Mouse (Mus musculus) liver, embryonic 14.5 days (tissue): ENCODE results near the gene Dip2c. TPM values are rescaled to one million over a fixed set of nuclear protein-coding genes. Genes with fewer than 3 reads are reported as not detected.

ENCODE experiments used
- ATAC-seq: fragments of 200-750 bp; cut with Nextera tagmentation; 2 replicates; pipeline ENCODE4 v1.8.0; 2017; ENCODE audit warnings: moderate number of reproducible peaks, mild to moderate bottlenecking, moderate library complexity; ENCODE audit not compliant: insufficient read depth
- DNase-seq, 3 experiments: peaks; one replicate each; pipeline ENCODE4 v3.0.0-alpha.2; 2012 to 2013; ENCODE audit warnings: low read depth in 3 of 3, low spot score in 3 of 3
- H3K27ac ChIP-seq: fragments of 300-500 bp; sonication (generic); 2 replicates; pipeline ENCODE4 v1.5.1; 2014; ENCODE audit warnings: moderate library complexity, mild to moderate bottlenecking, control low read depth, inconsistent platforms
- H3K27me3 ChIP-seq: fragments of 300-500 bp; sonication (generic); 2 replicates; pipeline ENCODE4 v1.6.1; 2014; ENCODE audit warnings: mild to moderate bottlenecking, low read length, moderate library complexity; ENCODE audit not compliant: control insufficient read depth, insufficient read depth
- H3K36me3 ChIP-seq: fragments of 300-500 bp; sonication (generic); replicated peaks from 2 replicates; pipeline ENCODE4 v1.6.1; 2014; ENCODE audit warnings: low read depth; ENCODE audit not compliant: control insufficient read depth, insufficient read depth
- H3K4me1 ChIP-seq, 2 experiments: fragments of 200-500 bp in 1 of 2; fragments of 300-500 bp in 1 of 2; sonication (generic) in 1 of 2; replicated peaks; 2 replicates each; pipeline ENCODE4 v1.6.1; 2012 to 2014; ENCODE audit warnings: antibody characterized with exemption in 1 of 2, inconsistent platforms in 1 of 2, low read length in 1 of 2; ENCODE audit not compliant: control insufficient read depth in 2 of 2, insufficient read depth in 2 of 2
- H3K4me2 ChIP-seq: fragments of 300-500 bp; sonication (generic); 2 replicates; pipeline ENCODE4 v1.6.1; 2014; ENCODE audit warnings: low read depth, mild to moderate bottlenecking, control low read depth, moderate library complexity
- H3K4me3 ChIP-seq, 2 experiments: fragments of 200-500 bp in 1 of 2; fragments of 300-500 bp in 1 of 2; sonication (generic) in 1 of 2; 2 replicates each; pipeline ENCODE4 v1.5.1; 2012 to 2014; ENCODE audit warnings: low read depth in 2 of 2, low read length in 2 of 2, mild to moderate bottlenecking in 2 of 2, control low read depth in 1 of 2, inconsistent platforms in 1 of 2, moderate library complexity in 1 of 2; ENCODE audit not compliant: insufficient read depth in 1 of 2
- H3K9ac ChIP-seq: fragments of 300-500 bp; sonication (generic); replicated peaks from 2 replicates; pipeline ENCODE4 v1.6.1; 2014; ENCODE audit warnings: mild to moderate bottlenecking, control low read depth, moderate library complexity
- H3K9me3 ChIP-seq: fragments of 300-500 bp; sonication (generic); 2 replicates; pipeline ENCODE4 v1.6.1; 2016; ENCODE audit warnings: low read length, mixed read lengths; ENCODE audit not compliant: control insufficient read depth
- CTCF ChIP-seq: IDR thresholded peaks from 2 replicates; pipeline ENCODE4 v1.5.1; 2016; ENCODE audit warnings: antibody characterized with exemption, low read depth, control low read depth
- EP300 ChIP-seq: IDR thresholded peaks from 2 replicates; pipeline ENCODE4 v1.6.1; 2016; ENCODE audit warnings: antibody characterized with exemption, low read depth
- WGBS: fragments of 180-500 bp; shearing (Covaris S2); extraction: QIAGEN DNeasy Blood & Tissue Kit; methylation state at CpG from one replicate; pipeline ENCODE4 v1.1.7; 2014; ENCODE audit not compliant: insufficient replicate concordance; 5-methylcytosine and 5-hydroxymethylcytosine counted together
- polyA plus RNA-seq, 2 experiments: library from polyadenylated mRNA; depleted of rRNA in 1 of 2; stranded (reverse) in 1 of 2; unstranded in 1 of 2; fragments of >200 nt; fragmentation: Nextera tagmentation in 1 of 2; extraction: Ambion mirVana in 1 of 2; gene quantifications; 2 replicates each; pipeline versions ENCODE4 v1.2.1 to v1.2.3; 2012 to 2014

Dip2c gene
- polyA plus RNA-seq, 2 experiments: 0.46 to 0.55 TPM

- H3K4me2 ChIP-seq: no peak overlapping the region
- H3K4me3 ChIP-seq: no peak overlapping the region
- H3K9ac ChIP-seq: no peak overlapping the region
- TF ChIP-seq EP300 (no peak), CTCF (no peak)
- no peaks in the 10 kb centered on the region for H3K4me1 ChIP-seq
- no peak overlapping the region for H3K27ac ChIP-seq
- H3K36me3 ChIP-seq: no peaks in the 10 kb centered on the region
- H3K9me3 ChIP-seq: no peaks in the 10 kb centered on the region
- ATAC-seq (no peak), DNase-seq (no peak)
- no peaks in the 10 kb centered on the region for H3K27me3 ChIP-seq
- WGBS: 66% methylated on average over 8 of the region's 8 CpGs
These were observed 181.3 kb downstream of the Dip2c start for GRCm38 (mm10) chr13:9457420-9458308.

DNA sequence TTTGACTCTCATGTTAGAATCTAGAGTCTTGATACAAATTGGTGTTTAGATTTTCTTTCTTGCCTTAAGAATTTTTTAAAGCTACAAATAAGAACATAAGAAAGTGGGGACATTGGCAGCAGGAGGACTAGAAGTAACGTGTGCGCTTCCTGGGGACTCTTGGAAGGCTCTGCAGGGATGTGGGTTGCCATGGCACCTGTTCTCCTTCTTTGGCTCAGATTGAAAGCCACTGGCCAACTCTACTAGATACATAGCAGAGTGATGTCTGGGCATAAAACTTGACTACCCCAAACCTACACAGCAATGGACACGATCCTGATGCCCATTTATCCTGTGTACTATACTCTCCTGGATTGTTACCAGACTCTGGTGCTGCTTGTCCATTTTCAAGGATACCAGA, 188.1 kb downstream of the Dip2c start:
- Histone ChIP-seq H3K4me1 (no peaks in the 10 kb centered on the region), H3K9ac (no peak overlapping the region), H3K4me2 (no peak overlapping the region), H3K27ac (no peak overlapping the region), H3K27me3 (no peaks in the 10 kb centered on the region), H3K4me3 (no peak overlapping the region), H3K36me3 (no peaks in the 10 kb centered on the region), H3K9me3 (no peaks in the 10 kb centered on the region)
- ATAC-seq: no peak
- no peak for DNase-seq
- 66% methylated on average over 3 of the region's 3 CpGs for WGBS
- TF ChIP-seq CTCF (no peak), EP300 (no peak)

GRCm38 (mm10) chr13:9467216-9467615, 190.9 kb downstream of the Dip2c start:
- no peak overlapping the region for H3K4me3 ChIP-seq
- no peak overlapping the region for H3K4me2 ChIP-seq
- 0% methylated on average over 1 of the region's 1 CpGs for WGBS
- H3K36me3 ChIP-seq: no peaks in the 10 kb centered on the region
- no peaks in the 10 kb centered on the region for H3K4me1 ChIP-seq
- ATAC-seq (no peak), DNase-seq (peak; percentile 40 to 42 (median 41))
- H3K9ac ChIP-seq: no peak overlapping the region
- no peaks in the 10 kb centered on the region for H3K9me3 ChIP-seq
- no peaks in the 10 kb centered on the region for H3K27me3 ChIP-seq
- TF ChIP-seq CTCF (peak; percentile 73), EP300 (no peak)
- H3K27ac ChIP-seq: no peak overlapping the region

- Histone ChIP-seq H3K4me1 (no peaks in the 10 kb centered on the region), H3K9me3 (no peaks in the 10 kb centered on the region), H3K27me3 (no peaks in the 10 kb centered on the region), H3K4me2 (no peak overlapping the region), H3K9ac (no peak overlapping the region), H3K27ac (no peak overlapping the region), H3K36me3 (no peaks in the 10 kb centered on the region), H3K4me3 (no peak overlapping the region)
- 64% methylated on average over 1 of the region's 1 CpGs for WGBS
- no peak for ATAC-seq
- no peak for DNase-seq
- TF ChIP-seq CTCF: no peak
- no peak for TF ChIP-seq EP300
These were observed 197.1 kb downstream of the Dip2c start for GRCm38 (mm10) chr13:9473383-9473782.

DNA sequence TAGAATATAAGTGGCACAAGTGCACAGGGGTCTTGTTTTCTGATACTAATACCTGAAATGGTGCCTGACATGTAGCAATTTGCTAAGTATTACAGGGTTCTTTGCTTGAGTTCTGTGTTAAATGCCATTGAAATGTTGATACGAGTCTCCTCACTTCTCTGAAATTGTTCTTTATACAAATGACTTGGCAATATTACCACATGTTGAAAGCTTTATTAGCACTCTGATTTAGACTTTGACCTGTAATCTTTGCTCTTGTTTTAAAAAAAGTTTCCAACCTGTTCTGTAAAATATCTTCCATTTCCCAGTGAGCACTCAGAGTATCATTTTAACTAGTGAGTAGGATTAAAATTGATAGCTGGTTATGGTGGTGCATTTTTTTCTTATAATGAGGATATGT, 205.4 kb downstream of the Dip2c start:
- Histone ChIP-seq H3K27ac (no peak overlapping the region), H3K9me3 (no peaks in the 10 kb centered on the region), H3K4me1 (no peaks in the 10 kb centered on the region), H3K4me2 (no peak overlapping the region), H3K9ac (no peak overlapping the region), H3K36me3 (no peaks in the 10 kb centered on the region), H3K27me3 (no peaks in the 10 kb centered on the region), H3K4me3 (no peak overlapping the region)
- ATAC-seq (no peak), DNase-seq (no peak)
- WGBS: 63% methylated on average over 1 of the region's 1 CpGs
- TF ChIP-seq CTCF (no peak), EP300 (no peak)
